In genomic region chr6:118968776-118969175, GRCm38 (mm10) we compare ENCODE assay signal across 12 mouse cellular contexts.
"Had no signal": no experiment of that assay in that cellular context is flagged by ENCODE, and none has a peak within 500 bp of the region (broad histone marks: within the 10 kb centered on the region; RNA-seq: fewer than 3 reads in every experiment).

No protein-coding gene starts in this region.

- H3K9me3 ChIP-seq: hindbrain, embryonic 15.5 days; limb, embryonic 10.5 days; lung, embryonic 15.5 days; midbrain, embryonic 12.5 days; neural tube, embryonic 13.5 days had no signal

- H3K27me3 ChIP-seq: hindbrain, embryonic 15.5 days; lung, embryonic 15.5 days; midbrain, embryonic 12.5 days; neural tube, embryonic 13.5 days had no signal

- ATAC-seq: midbrain, embryonic 16.5 days had no signal

- H3K4me2 ChIP-seq: hindbrain, embryonic 15.5 days; lung, embryonic 15.5 days; midbrain, embryonic 12.5 days; neural tube, embryonic 13.5 days had no signal

- H3K9ac ChIP-seq: hindbrain, embryonic 15.5 days; lung, embryonic 15.5 days; midbrain, embryonic 12.5 days; neural tube, embryonic 13.5 days had no signal

- DNase-seq: kidney, adult 18-20 months; kidney, postnatal 14 days; right cerebral cortex, adult 18-20 months; right cerebral cortex, postnatal 25 days had no signal

- H3K4me3 ChIP-seq: hindbrain, embryonic 15.5 days; left cerebral cortex, adult 2 months; limb, embryonic 10.5 days; lung, embryonic 15.5 days; midbrain, embryonic 12.5 days; neural tube, embryonic 13.5 days had no signal

- H3K4me1 ChIP-seq: limb, embryonic 10.5 days; midbrain, embryonic 12.5 days had no signal

- H3K27ac ChIP-seq: hindbrain, embryonic 15.5 days; left cerebral cortex, adult 2 months; limb, embryonic 10.5 days; lung, embryonic 15.5 days; midbrain, embryonic 12.5 days; neural tube, embryonic 13.5 days; stomach, postnatal 0 days had no signal

- H3K36me3 ChIP-seq: hindbrain, embryonic 15.5 days; limb, embryonic 10.5 days; lung, embryonic 15.5 days; midbrain, embryonic 12.5 days; neural tube, embryonic 13.5 days had no signal
